Mouse (Mus musculus) kidney, adult 9 months (tissue): Measurements from ENCODE around the gene Auh.

ENCODE experiments used
- DNase-seq: peaks from one replicate; pipeline ENCODE4 v3.0.0; 2022

Gene Auh

GRCm38 (mm10) chr13:52875541-52876325 lies 53.7 kb downstream of the Auh start:
- no peak for DNase-seq

- DNase-seq, result no peak
These were observed 54.4 kb downstream of the Auh start for GRCm38 (mm10) chr13:52875089-52875488.

- no peak for DNase-seq
These were observed 55.1 kb downstream of the Auh start for GRCm38 (mm10) chr13:52874338-52874737.

- DNase-seq, result no peak
These were observed 55.6 kb downstream of the Auh start for GRCm38 (mm10) chr13:52873923-52874322.

GRCm38 (mm10) chr13:52866005-52866792 lies 63.3 kb downstream of the Auh start:
- DNase-seq, result no peak

- no peak for DNase-seq
These were observed 66.0 kb downstream of the Auh start for GRCm38 (mm10) chr13:52863436-52863835.

GRCm38 (mm10) chr13:52860006-52860685 lies 69.3 kb downstream of the Auh start:
- DNase-seq, result no peak

- DNase-seq, result no peak
These were observed 70.2 kb downstream of the Auh start for GRCm38 (mm10) chr13:52859065-52859820.

- DNase-seq, result no peak
These were observed 71.1 kb downstream of the Auh start for GRCm38 (mm10) chr13:52858373-52858772.

- no peak for DNase-seq
These were observed 71.7 kb downstream of the Auh start for GRCm38 (mm10) chr13:52857781-52858180.

- DNase-seq, result no peak
These were observed 75.9 kb downstream of the Auh start for GRCm38 (mm10) chr13:52853536-52853935.

GRCm38 (mm10) chr13:52851886-52852285 lies 77.6 kb downstream of the Auh start:
- no peak for DNase-seq

GRCm38 (mm10) chr13:52850024-52850723 lies 79.3 kb downstream of the Auh start:
- DNase-seq, result peak; percentile 12

- DNase-seq, result no peak
These were observed 80.1 kb downstream of the Auh start for GRCm38 (mm10) chr13:52849394-52849801.

- no peak for DNase-seq
These were observed 82.0 kb downstream of the Auh start for GRCm38 (mm10) chr13:52847481-52847880.

- no peak for DNase-seq
These were observed 82.4 kb downstream of the Auh start for GRCm38 (mm10) chr13:52847071-52847470.

- DNase-seq, result no peak
These were observed 83.9 kb downstream of the Auh start for GRCm38 (mm10) chr13:52845618-52846017.

GRCm38 (mm10) chr13:52843536-52844178 lies 85.8 kb downstream of the Auh start:
- DNase-seq, result no peak

- no peak for DNase-seq
These were observed 93.2 kb downstream of the Auh start for GRCm38 (mm10) chr13:52836231-52836630.

GRCm38 (mm10) chr13:52834591-52834990 lies 94.9 kb downstream of the Auh start:
- peak; percentile 47 for DNase-seq

GRCm38 (mm10) chr13:52833748-52834147 lies 95.7 kb downstream of the Auh start:
- no peak for DNase-seq

GRCm38 (mm10) chr13:52833220-52833619 lies 96.3 kb downstream of the Auh start:
- peak; percentile 33 for DNase-seq
